Mouse (Mus musculus) megakaryocyte, embryonic 14.5 days (primary cell): ENCODE measurements around the gene Clec3a. TPM values are rescaled to one million over a fixed set of nuclear protein-coding genes. Genes with fewer than 3 reads are reported as not detected.

Source experiments
- H3K27me3 ChIP-seq: replicated peaks from 2 replicates; pipeline ENCODE3; 2012; ENCODE audit warnings: inconsistent platforms
- H3K36me3 ChIP-seq: replicated peaks from 2 replicates; pipeline ENCODE3; 2012; ENCODE audit warnings: low read length, inconsistent platforms, mixed read lengths
- H3K4me1 ChIP-seq: 2 replicates; pipeline ENCODE4 v1.6.1; 2012; ENCODE audit warnings: inconsistent platforms
- H3K4me3 ChIP-seq: replicated peaks from 2 replicates; pipeline ENCODE3; 2012; ENCODE audit warnings: moderate library complexity, mild to moderate bottlenecking, inconsistent platforms
- H3K9me3 ChIP-seq: 2 replicates; pipeline ENCODE4 v1.6.1; 2012; ENCODE audit warnings: inconsistent platforms
- FLI1 ChIP-seq: IDR thresholded peaks from 2 replicates; pipeline ENCODE4 v1.6.1; 2012; ENCODE audit warnings: low read length, inconsistent platforms, mixed read lengths
- GATA1 ChIP-seq: IDR thresholded peaks from 3 replicates; pipeline ENCODE4 v1.6.1; 2012; ENCODE audit warnings: mixed read lengths, low read length, inconsistent platforms, borderline replicate concordance
- polyA plus RNA-seq: library from polyadenylated mRNA; stranded (reverse); fragments of >175 nt; gene quantifications from 2 replicates; pipeline ENCODE4 v1.2.3, GENCODE M21; 2012; ENCODE audit warnings: low replicate concordance; ENCODE audit not compliant: insufficient read depth

Gene Clec3a
- polyA plus RNA-seq, 1 experiment: not detected

DNA sequence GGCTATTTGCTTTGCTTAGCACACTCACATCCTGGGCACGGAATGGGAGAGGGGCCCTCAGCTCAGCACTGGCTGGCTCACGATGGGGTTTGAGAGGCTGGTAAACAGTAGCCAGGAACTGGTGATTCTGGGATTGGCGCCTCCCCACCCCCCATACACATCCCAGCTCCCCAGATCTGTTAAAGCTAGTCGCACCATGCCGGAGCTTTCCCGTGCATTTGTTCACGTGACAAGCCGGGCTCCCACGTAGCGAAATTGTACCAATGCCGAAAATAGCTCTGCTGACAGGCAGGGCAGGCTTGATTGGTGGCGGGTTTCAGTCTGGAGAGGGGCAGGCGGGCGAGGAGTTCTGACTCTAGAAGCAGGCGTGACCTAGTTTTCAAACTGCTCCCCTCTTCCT lies 38.1 kb downstream of the Clec3a start:
- TF ChIP-seq FLI1 (no peak), GATA1 (no peak)
- Histone ChIP-seq H3K4me1 (peaks cover 4% of the 10 kb centered on the region; the same call in 1 of the 2 replicates), H3K9me3 (no peaks in the 10 kb centered on the region), H3K27me3 (no peaks in the 10 kb centered on the region), H3K4me3 (no peak overlapping the region), H3K36me3 (peaks cover 36% of the 10 kb centered on the region)

DNA sequence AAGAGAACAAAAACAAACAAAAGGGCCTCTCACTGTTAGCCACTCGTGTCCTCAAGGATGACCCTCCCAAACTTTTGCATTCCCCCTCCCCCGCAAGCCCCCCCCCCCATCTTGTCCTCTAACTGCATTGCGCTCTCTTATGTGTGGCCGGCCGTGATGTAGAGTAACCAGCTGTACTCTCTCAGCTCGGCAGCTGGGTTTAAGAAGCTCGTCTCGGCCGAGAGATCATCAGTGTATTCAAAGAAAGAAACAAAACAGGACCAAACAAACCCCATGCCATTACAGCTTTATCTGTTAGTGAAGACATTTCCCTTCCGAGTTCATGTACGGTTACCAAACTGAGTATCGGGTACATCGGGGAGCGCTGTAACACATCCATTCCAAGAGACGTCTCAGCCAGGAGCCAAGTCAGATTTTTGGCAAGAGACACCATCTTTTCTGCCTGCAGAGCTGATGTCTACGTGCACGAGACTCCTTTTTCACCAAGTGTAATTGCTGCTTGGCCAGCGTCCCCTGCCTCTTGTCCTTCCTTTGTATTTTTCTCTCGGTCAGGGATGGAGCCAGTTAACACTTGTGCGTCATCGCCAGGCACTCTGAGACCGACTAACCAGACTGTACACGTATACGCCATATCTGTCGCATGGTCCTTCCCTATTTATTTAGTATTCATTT lies 40.4 kb downstream of the Clec3a start:
- Histone ChIP-seq H3K9me3 (0 out of 2 replicates have a peak, but pooled peaks cover 2% of the 10 kb centered on the region), H3K4me1 (peaks cover 3% of the 10 kb centered on the region; the same call in 1 of the 2 replicates), H3K4me3 (no peak overlapping the region), H3K36me3 (peaks cover 43% of the 10 kb centered on the region), H3K27me3 (no peaks in the 10 kb centered on the region)
- no peak for TF ChIP-seq FLI1
- no peak for TF ChIP-seq GATA1

DNA sequence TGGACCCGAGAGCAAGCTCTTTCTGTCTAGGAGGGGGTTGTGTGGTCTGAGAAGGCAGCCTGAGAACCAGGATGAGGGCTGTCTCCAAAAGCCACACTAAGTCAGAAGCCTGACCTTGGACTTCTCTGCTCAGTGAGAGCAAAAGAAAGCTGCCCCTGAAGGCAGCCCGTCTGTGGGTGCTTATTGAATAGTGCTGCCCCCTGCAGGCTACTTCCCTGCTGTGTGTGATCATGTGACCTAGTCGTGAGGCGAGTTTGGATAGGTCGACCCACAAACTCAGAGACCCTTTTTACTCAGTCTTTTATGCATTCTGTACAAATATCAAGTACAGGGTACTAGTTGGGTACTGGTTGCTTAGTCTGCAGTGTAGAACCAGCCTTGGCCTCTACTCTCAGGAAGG lies 42.7 kb downstream of the Clec3a start:
- H3K4me1 ChIP-seq: peaks cover 5% of the 10 kb centered on the region; the same call in 1 of the 2 replicates
- H3K27me3 ChIP-seq: no peaks in the 10 kb centered on the region
- no peak overlapping the region for H3K4me3 ChIP-seq
- 0 out of 2 replicates have a peak, but pooled peaks cover 4% of the 10 kb centered on the region for H3K9me3 ChIP-seq
- peaks cover 42% of the 10 kb centered on the region for H3K36me3 ChIP-seq
- TF ChIP-seq FLI1 (no peak), GATA1 (no peak)

DNA sequence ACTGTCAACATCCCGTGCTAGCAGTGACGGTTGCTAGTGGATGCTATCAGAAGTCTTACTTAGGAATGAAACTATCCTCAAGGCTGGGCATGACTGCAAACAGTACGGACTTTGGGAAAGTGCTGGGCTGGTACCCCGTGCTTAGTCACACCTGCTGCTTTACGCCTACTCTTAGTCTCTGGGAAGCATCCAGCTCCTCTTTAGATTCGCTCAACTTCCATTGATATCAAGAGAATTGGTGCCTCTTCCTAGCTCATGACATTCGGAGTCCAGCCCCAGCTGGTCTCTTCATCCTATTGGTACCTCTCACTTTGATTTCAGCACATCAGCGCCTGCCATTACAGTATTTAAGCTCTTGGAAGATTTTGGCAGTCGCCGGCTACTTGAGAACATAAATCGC lies 44.7 kb downstream of the Clec3a start:
- peaks cover 5% of the 10 kb centered on the region; the same call in 1 of the 2 replicates for H3K4me1 ChIP-seq
- peaks cover 48% of the 10 kb centered on the region for H3K36me3 ChIP-seq
- H3K9me3 ChIP-seq: 0 out of 2 replicates have a peak, but pooled peaks cover 12% of the 10 kb centered on the region
- no peaks in the 10 kb centered on the region for H3K27me3 ChIP-seq
- TF ChIP-seq FLI1: no peak
- no peak for TF ChIP-seq GATA1
- no peak overlapping the region for H3K4me3 ChIP-seq

DNA sequence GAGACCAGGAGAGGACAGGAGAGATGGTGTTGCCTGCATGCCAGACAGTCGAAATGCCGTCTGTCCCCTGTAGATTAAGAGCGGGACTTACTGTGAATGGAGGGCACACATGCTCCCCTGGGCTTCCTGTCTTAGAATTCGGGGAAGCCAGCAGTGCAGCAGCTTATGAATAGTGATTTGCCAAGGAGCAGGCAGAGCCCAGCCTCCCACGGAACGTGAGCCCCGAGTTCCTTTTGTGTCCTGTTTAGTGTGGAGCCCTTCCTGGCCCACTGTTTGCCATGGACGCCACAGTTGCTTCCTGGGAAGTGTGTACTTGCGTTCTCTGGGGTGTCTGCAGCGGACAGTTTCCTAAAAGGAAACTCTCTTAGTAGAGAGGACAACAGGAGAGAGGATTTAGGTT lies 45.4 kb downstream of the Clec3a start:
- Histone ChIP-seq H3K36me3 (peaks cover 51% of the 10 kb centered on the region), H3K4me3 (peak overlapping the region; percentile 30), H3K27me3 (no peaks in the 10 kb centered on the region), H3K4me1 (peaks cover 5% of the 10 kb centered on the region; the same call in 1 of the 2 replicates), H3K9me3 (peaks cover 18% of the 10 kb centered on the region)
- TF ChIP-seq FLI1 (no peak), GATA1 (no peak)

DNA sequence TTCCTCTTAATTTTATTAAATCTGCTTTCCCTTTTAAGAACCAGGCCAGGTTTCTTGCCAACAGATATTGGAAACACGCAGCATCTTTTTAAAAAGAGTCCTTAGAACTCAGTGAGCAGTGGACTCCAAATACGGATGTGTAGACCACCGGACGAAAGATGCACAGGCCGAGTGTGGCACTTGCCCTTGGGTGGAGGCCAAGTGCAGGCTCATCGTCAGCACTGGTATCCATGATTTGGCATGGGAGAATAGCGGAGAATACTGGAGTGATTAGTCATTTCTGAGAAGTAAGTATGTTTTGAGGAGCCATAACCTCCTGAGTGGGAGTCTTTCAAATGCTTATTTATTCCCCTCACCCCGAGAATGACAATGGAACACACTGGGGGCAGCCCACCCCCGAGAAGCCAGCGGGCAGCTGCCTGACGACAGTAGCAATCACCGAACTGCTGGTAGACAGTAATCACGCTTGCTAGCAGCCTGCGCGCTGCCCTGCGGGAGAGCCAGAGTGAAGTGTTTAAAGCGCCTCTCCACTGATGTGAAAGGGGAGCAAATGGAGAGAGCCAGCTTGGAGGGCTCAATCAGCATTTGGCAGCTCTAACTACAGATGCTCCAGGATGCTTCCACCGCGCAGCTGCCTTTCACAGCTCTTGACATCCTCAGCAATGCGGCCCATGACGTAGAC lies 50.8 kb downstream of the Clec3a start:
- H3K27me3 ChIP-seq: no peaks in the 10 kb centered on the region
- peaks cover 34% of the 10 kb centered on the region for H3K9me3 ChIP-seq
- H3K4me1 ChIP-seq: no peaks in the 10 kb centered on the region
- H3K36me3 ChIP-seq: peaks cover 52% of the 10 kb centered on the region
- no peak overlapping the region for H3K4me3 ChIP-seq
- TF ChIP-seq FLI1: no peak
- no peak for TF ChIP-seq GATA1

DNA sequence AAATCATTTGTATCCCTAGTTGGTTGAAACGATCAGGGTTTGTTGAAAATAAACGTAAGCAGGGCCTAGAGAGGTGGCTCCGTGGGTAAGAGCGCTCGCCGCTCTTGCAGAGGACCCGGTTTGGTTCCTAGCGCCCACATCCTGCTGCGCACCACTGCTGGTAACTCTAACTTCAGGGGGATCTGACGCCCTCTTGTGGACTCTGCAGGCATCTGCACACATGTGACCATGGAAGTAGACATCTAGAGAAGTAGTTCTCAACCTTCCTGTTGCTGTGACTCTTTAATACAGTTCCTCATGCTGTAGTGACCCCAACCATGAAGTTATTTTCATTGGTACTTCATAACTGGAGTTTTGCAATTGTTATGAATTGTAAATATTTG lies 51.3 kb downstream of the Clec3a start:
- H3K36me3 ChIP-seq: peaks cover 56% of the 10 kb centered on the region
- peaks cover 35% of the 10 kb centered on the region for H3K9me3 ChIP-seq
- TF ChIP-seq FLI1 (no peak), GATA1 (no peak)
- H3K4me1 ChIP-seq: no peaks in the 10 kb centered on the region
- no peaks in the 10 kb centered on the region for H3K27me3 ChIP-seq
- H3K4me3 ChIP-seq: no peak overlapping the region

DNA sequence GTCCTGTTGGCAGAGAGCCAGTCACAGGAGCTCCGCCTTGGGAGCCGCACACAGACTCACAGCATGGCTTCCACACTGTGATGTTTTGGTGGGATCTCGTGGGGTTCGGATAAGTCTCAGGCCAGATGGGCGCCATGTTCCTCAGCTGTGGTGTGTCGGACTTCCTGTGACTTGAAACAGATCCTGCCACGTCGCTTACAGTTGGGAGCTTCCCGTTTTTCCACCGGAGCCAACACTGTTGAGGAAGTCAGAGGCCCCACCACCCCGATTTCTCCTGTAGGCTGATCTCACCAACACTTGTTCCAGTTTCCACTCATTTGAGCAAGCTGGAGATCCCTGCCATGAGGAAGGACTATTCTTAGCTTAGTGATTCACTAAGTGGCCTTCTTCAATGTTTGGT lies 55.7 kb downstream of the Clec3a start:
- H3K36me3 ChIP-seq: peaks cover 41% of the 10 kb centered on the region
- H3K9me3 ChIP-seq: peaks cover 39% of the 10 kb centered on the region
- TF ChIP-seq GATA1 (no peak), FLI1 (no peak)

More for the DNA sequence above, 55.7 kb downstream of the Clec3a start:
- no peak overlapping the region for H3K4me3 ChIP-seq
- no peaks in the 10 kb centered on the region for H3K27me3 ChIP-seq
- peaks cover 4% of the 10 kb centered on the region; the same call in 1 of the 2 replicates for H3K4me1 ChIP-seq

Other genes with a start within 250 kb of the Clec3a start
- 2.3 and 6.6 TPM in 2 replicates for gene Vat1l, start 212.5 kb upstream of the Clec3a start, polyA plus RNA-seq
- 2.5 and 4.7 TPM in 2 replicates for gene Wwox, start 21.6 kb downstream of the Clec3a start, polyA plus RNA-seq